Mouse (Mus musculus) erythroblast, embryonic 14.5 days (primary cell): Measurements from ENCODE around the gene Hmgcr. TPM values are rescaled to one million over a fixed set of nuclear protein-coding genes. Genes with fewer than 3 reads are reported as not detected.

ENCODE experiments used
- H3K27me3 ChIP-seq: 2 replicates; pipeline ENCODE4 v1.6.1; 2012; ENCODE audit warnings: inconsistent platforms; ENCODE audit not compliant: control insufficient read depth
- H3K36me3 ChIP-seq: 2 replicates; pipeline ENCODE4 v1.6.1; 2012; ENCODE audit warnings: mild to moderate bottlenecking, inconsistent platforms; ENCODE audit not compliant: control insufficient read depth
- H3K4me1 ChIP-seq: 2 replicates; pipeline ENCODE4 v1.6.1; 2012; ENCODE audit warnings: inconsistent platforms; ENCODE audit not compliant: control insufficient read depth
- H3K4me3 ChIP-seq: replicated peaks from 2 replicates; pipeline ENCODE3; 2012; ENCODE audit warnings: moderate library complexity, mild to moderate bottlenecking, inconsistent platforms
- H3K9me3 ChIP-seq: 2 replicates; pipeline ENCODE4 v1.6.1; 2012; ENCODE audit warnings: low read length, inconsistent platforms, mixed read lengths; ENCODE audit not compliant: control insufficient read depth
- GATA1 ChIP-seq: IDR thresholded peaks from 2 replicates; pipeline ENCODE4 v1.6.1; 2012; ENCODE audit warnings: low read length, inconsistent platforms, mixed read lengths
- TAL1 ChIP-seq: IDR thresholded peaks from 3 replicates; pipeline ENCODE4 v1.6.1; 2012; ENCODE audit warnings: low read length, inconsistent platforms, mixed read lengths
- polyA plus RNA-seq: library from polyadenylated mRNA; stranded (reverse); fragments of >175 nt; gene quantifications from 2 replicates; pipeline ENCODE4 v1.2.3, GENCODE M21; 2012

Hmgcr gene
- 0.10 and 0.19 TPM in 2 replicates for polyA plus RNA-seq

DNA sequence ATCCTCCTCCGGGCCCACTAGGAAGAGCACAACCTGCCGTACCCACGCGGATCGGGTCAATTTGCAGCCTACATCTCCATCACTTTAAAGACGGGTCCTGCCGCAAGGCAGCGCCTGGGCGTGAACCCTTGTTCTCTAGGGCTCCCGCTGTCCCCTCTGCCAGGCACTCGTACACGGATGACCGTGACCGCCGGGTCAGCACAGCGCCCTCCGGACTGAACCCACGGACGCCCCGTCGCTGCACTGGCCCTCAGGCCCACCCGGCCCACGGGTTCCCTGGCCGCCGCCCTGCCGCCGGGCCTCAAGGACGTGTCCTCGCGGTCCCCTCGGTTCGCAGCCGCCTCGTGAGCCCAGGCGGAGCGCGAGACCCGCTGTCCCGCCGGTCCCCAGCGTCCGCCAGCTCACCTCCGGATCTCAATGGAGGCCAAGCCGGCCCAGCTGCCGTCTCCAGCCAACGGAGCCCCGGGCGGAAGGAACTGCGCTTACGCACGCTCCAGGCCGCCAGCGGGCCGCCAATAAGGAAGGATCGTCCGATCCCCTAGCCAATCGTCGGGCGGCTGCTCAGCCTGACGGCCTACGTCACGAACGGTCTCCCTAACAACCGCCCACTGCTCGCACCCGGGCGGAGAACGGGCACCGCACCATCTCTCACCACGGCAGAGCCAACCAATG, at the start of gene Hmgcr:
Gene Hmgcr, minus strand, starts transcription at position 531 of the 672 bp plus-strand sequence.
- Histone ChIP-seq H3K27me3 (no peaks in the 10 kb centered on the region), H3K36me3 (peaks cover 33% of the 10 kb centered on the region), H3K4me3 (peak within 1 kb of the TSS; percentile 87), H3K4me1 (peaks cover 46% of the 10 kb centered on the region), H3K9me3 (no peaks in the 10 kb centered on the region)
- TF ChIP-seq GATA1 (no peak), TAL1 (no peak)

GRCm38 (mm10) chr13:96720003-96720402, 49.3 kb upstream of the Hmgcr start:
- Histone ChIP-seq H3K4me1 (peaks cover 5% of the 10 kb centered on the region; the same call in 1 of the 2 replicates), H3K36me3 (no peaks in the 10 kb centered on the region), H3K4me3 (no peak overlapping the region), H3K9me3 (no peaks in the 10 kb centered on the region), H3K27me3 (no peaks in the 10 kb centered on the region)
- no peak for TF ChIP-seq GATA1
- TF ChIP-seq TAL1: no peak

- no peaks in the 10 kb centered on the region for H3K27me3 ChIP-seq
- TF ChIP-seq GATA1: no peak
- no peak for TF ChIP-seq TAL1
- H3K4me1 ChIP-seq: peaks cover 5% of the 10 kb centered on the region; the same call in 1 of the 2 replicates
- no peaks in the 10 kb centered on the region for H3K36me3 ChIP-seq
- no peaks in the 10 kb centered on the region for H3K9me3 ChIP-seq
- no peak overlapping the region for H3K4me3 ChIP-seq
Measured at GRCm38 (mm10) chr13:96717821-96718220, 47.1 kb upstream of the Hmgcr start.

- Histone ChIP-seq H3K27me3 (no peaks in the 10 kb centered on the region), H3K4me3 (no peak overlapping the region), H3K9me3 (no peaks in the 10 kb centered on the region), H3K36me3 (no peaks in the 10 kb centered on the region), H3K4me1 (peaks cover 9% of the 10 kb centered on the region)
- TF ChIP-seq GATA1: no peak
- no peak for TF ChIP-seq TAL1
Measured at GRCm38 (mm10) chr13:96716311-96716710, 45.6 kb upstream of the Hmgcr start.

DNA sequence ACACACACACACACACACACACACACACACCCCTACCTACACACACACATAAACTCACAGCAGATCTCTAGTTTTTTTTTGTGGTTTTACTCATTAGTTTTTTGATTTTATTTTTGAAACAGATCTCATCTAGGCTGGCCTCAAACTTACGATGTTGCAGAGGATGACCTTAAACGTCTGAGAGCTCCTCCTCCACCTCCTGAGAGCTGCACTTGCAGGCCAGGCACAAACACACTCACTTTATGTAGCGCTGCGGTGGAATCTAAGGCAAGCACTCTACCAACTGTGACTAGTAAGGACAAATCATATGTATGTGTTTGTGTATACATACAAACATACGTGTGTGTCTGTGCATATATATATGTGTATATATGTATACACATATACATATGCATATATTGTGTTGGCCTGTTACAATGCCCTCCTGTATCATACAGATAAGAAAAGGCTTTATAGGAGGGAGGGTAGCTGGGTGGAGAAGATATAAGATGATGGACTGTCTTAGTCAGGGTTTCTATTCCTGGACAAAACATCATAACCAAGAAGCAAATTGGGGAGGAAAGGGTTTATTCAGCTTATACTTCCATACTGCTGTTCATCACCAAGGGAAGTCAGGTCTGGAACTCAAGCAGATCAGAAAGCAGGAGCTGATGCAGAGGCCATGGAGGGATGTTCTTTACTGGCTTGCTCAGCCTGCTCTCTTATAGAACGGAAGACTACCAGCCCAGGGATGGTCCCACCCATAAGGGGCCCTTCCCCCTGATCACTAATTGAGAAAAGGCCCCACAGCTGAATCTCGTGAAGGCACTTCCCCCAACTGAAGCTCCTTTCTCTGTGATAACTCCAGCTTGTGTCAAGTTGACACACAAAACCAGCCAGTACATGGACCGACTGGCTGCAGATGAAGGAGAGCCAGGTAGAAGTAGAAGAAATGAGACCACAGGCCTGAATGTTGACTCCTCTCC, 38.8 kb upstream of the Hmgcr start:
- no peak overlapping the region for H3K4me3 ChIP-seq
- H3K27me3 ChIP-seq: no peaks in the 10 kb centered on the region
- TF ChIP-seq TAL1: peak; percentile 29; the same call in 1 of the 3 replicates
- TF ChIP-seq GATA1: no peak
- H3K9me3 ChIP-seq: no peaks in the 10 kb centered on the region
- no peaks in the 10 kb centered on the region for H3K36me3 ChIP-seq
- H3K4me1 ChIP-seq: peaks cover 32% of the 10 kb centered on the region

DNA sequence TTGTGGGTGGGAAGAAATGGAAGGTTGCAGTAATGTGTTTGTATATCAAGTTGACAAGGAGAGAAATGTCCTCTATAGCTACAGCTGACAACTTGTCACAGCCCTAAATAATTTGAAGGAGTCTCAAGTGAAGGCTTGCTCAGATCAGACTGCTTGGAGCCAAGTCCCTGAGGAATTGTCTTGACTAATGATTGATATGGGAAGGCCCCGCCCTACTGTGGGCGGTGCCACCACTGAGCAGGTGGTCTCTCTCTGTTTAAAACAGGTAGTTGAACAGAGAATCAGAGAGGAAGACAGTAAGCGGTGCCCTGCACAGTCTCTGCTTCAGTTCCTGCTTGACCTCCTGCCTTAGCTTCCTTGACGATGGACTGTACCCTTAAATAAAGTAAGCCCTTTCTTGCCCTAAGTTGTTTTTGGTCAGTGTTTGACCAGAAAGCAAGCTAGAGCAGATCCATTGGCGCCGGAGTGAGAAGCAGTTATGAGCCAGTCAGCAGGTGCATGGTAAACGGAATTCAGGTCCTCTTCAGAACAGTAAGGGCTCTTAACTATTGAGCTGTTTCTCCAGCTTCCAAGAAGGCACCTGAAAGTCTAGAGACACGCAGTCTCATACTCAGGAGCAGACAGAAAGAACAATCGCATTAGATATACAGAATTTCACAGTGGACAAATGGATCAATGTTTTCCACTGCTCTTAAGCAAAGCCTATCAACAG, 32.0 kb upstream of the Hmgcr start:
- Histone ChIP-seq H3K27me3 (no peaks in the 10 kb centered on the region), H3K9me3 (no peaks in the 10 kb centered on the region), H3K36me3 (peaks cover 15% of the 10 kb centered on the region), H3K4me3 (no peak overlapping the region), H3K4me1 (peaks cover 47% of the 10 kb centered on the region)
- TF ChIP-seq GATA1: no peak
- no peak for TF ChIP-seq TAL1

GRCm38 (mm10) chr13:96697805-96698586, 27.3 kb upstream of the Hmgcr start:
- H3K9me3 ChIP-seq: no peaks in the 10 kb centered on the region
- peaks cover 51% of the 10 kb centered on the region for H3K4me1 ChIP-seq
- peak; percentile 71 for TF ChIP-seq GATA1
- peak; percentile 70 for TF ChIP-seq TAL1
- no peaks in the 10 kb centered on the region for H3K27me3 ChIP-seq
- peak overlapping the region; percentile 64 for H3K4me3 ChIP-seq
- H3K36me3 ChIP-seq: peaks cover 13% of the 10 kb centered on the region

- no peak overlapping the region for H3K4me3 ChIP-seq
- H3K36me3 ChIP-seq: peaks cover 4% of the 10 kb centered on the region; the same call in 1 of the 2 replicates
- H3K27me3 ChIP-seq: no peaks in the 10 kb centered on the region
- TF ChIP-seq TAL1: no peak
- no peak for TF ChIP-seq GATA1
- H3K4me1 ChIP-seq: peaks cover 33% of the 10 kb centered on the region
- no peaks in the 10 kb centered on the region for H3K9me3 ChIP-seq
Measured at GRCm38 (mm10) chr13:96695428-96695827, 24.7 kb upstream of the Hmgcr start.
